In genomic region chr6:145545927-145546641, GRCm38 (mm10) we compare ENCODE assay signal across 11 mouse cellular contexts.
DNase-seq lines count a peak whose midpoint lies in the region; ATAC-seq and TF ChIP-seq lines count a peak whose summit lies in the region.
"Had no signal": no experiment of that assay in that cellular context is flagged by ENCODE, and none has a peak within 500 bp of the region (broad histone marks: within the 10 kb centered on the region; RNA-seq: fewer than 3 reads in every experiment).

No protein-coding gene starts in this region.

- DNase-seq in hindbrain, embryonic 11.5 days (ENCODE audit: low spot score), result peak; percentile 36
- no peak for DNase-seq in intestine, embryonic 14.5 days (ENCODE audit: low spot score)
- peak; percentile 47 for DNase-seq in liver, postnatal 0 days
- peak; percentile 16 for DNase-seq in retina, postnatal 1 day
- DNase-seq in urinary bladder, postnatal 10 days (ENCODE audit: low spot score), result no peak
- DNase-seq in spleen, adult 18-20 months, result no peak
- no peak for DNase-seq in urinary bladder, postnatal 4 days (ENCODE audit: low spot score in 2 of 2)

- H3K4me1 ChIP-seq in hindbrain, embryonic 11.5 days (replicated peaks; ENCODE audit: control insufficient read depth, insufficient read depth, low read length), result 0 out of 2 replicates have a peak, but pooled peaks cover 2% of the 10 kb centered on the region
- no peaks in the 10 kb centered on the region; the same call in 1 of the 2 replicates for H3K4me1 ChIP-seq in hindbrain, embryonic 16.5 days (ENCODE audit: control insufficient read depth, insufficient read depth, low read depth, low read length)
- 0 out of 2 replicates have a peak, but pooled peaks cover 2% of the 10 kb centered on the region for H3K4me1 ChIP-seq in intestine, embryonic 14.5 days (replicated peaks; ENCODE audit: control insufficient read depth, insufficient read depth, low read length)
- H3K4me1 ChIP-seq in liver, postnatal 0 days (ENCODE audit: insufficient read depth), result peaks cover 12% of the 10 kb centered on the region

- no peak overlapping the region for H3K27ac ChIP-seq in hindbrain, embryonic 11.5 days (ENCODE audit: low read depth, low read length)
- no peak overlapping the region for H3K27ac ChIP-seq in hindbrain, embryonic 16.5 days (ENCODE audit: low read depth, low read length)
- 0 out of 2 replicates have a peak overlapping the region, but pooled peaks have one; percentile 12 for H3K27ac ChIP-seq in intestine, embryonic 14.5 days (ENCODE audit: low read depth)
- H3K27ac ChIP-seq in liver, postnatal 0 days (ENCODE audit: low read depth), result no peak overlapping the region
- H3K27ac ChIP-seq: macrophage had no signal

- no peak overlapping the region for H3K9ac ChIP-seq in hindbrain, embryonic 11.5 days (ENCODE audit: low read depth, low read length)
- no peak overlapping the region for H3K9ac ChIP-seq in hindbrain, embryonic 16.5 days (ENCODE audit: low read depth, low read length)
- H3K9ac ChIP-seq in intestine, embryonic 14.5 days (ENCODE audit: low read length), result no peak overlapping the region
- no peak overlapping the region for H3K9ac ChIP-seq in liver, postnatal 0 days (replicated peaks)

- H3K4me3 ChIP-seq in hindbrain, embryonic 11.5 days (ENCODE audit: low read depth, low read length), result no peak overlapping the region
- no peak overlapping the region for H3K4me3 ChIP-seq in hindbrain, embryonic 16.5 days (ENCODE audit: low read length)
- H3K4me3 ChIP-seq in intestine, embryonic 14.5 days (ENCODE audit: low read depth, low read length), result no peak overlapping the region
- no peak overlapping the region for H3K4me3 ChIP-seq in liver, postnatal 0 days (ENCODE audit: low read depth, low read length)
- H3K4me3 ChIP-seq: erythroblast, embryonic 14.5 days had no signal

- WGBS in hindbrain, embryonic 11.5 days, result 27% methylated on average over 13 of the region's 13 CpGs
- 23% methylated on average over 13 of the region's 13 CpGs for WGBS in hindbrain, embryonic 16.5 days
- WGBS in intestine, embryonic 14.5 days, result 43% methylated on average over 13 of the region's 13 CpGs
- WGBS in liver, postnatal 0 days (ENCODE audit: insufficient replicate concordance), result 67% methylated on average over 13 of the region's 13 CpGs

- no peaks in the 10 kb centered on the region; the same call in 1 of the 2 replicates for H3K9me3 ChIP-seq in hindbrain, embryonic 11.5 days (ENCODE audit: control insufficient read depth, low read length)
- peaks cover 4% of the 10 kb centered on the region; the same call in 1 of the 2 replicates for H3K9me3 ChIP-seq in hindbrain, embryonic 16.5 days (ENCODE audit: control insufficient read depth, low read length)
- no peaks in the 10 kb centered on the region; the same call in 1 of the 2 replicates for H3K9me3 ChIP-seq in intestine, embryonic 14.5 days (ENCODE audit: control insufficient read depth, low read length)
- H3K9me3 ChIP-seq in liver, postnatal 0 days (ENCODE audit: low read length), result no peaks in the 10 kb centered on the region

- no peak for TF ChIP-seq CTCF in liver, postnatal 0 days (IDR thresholded peaks at IDR 0.05; ENCODE audit: low read depth)

- TF ChIP-seq EP300 in liver, postnatal 0 days (IDR thresholded peaks at IDR 0.05; ENCODE audit: low read depth), result no peak

- H3K4me2 ChIP-seq in hindbrain, embryonic 11.5 days (replicated peaks; ENCODE audit: low read depth, low read length), result no peak overlapping the region
- no peak overlapping the region for H3K4me2 ChIP-seq in hindbrain, embryonic 16.5 days (ENCODE audit: low read length)
- no peak overlapping the region for H3K4me2 ChIP-seq in intestine, embryonic 14.5 days (ENCODE audit: low read length)
- H3K4me2 ChIP-seq in liver, postnatal 0 days (ENCODE audit: low read depth, low read length), result no peak overlapping the region

- no peaks in the 10 kb centered on the region for H3K36me3 ChIP-seq in hindbrain, embryonic 11.5 days (ENCODE audit: control insufficient read depth, insufficient read depth, low read length)
- H3K36me3 ChIP-seq in hindbrain, embryonic 16.5 days (ENCODE audit: control insufficient read depth, insufficient read depth, low read length), result no peaks in the 10 kb centered on the region
- H3K36me3 ChIP-seq in intestine, embryonic 14.5 days (ENCODE audit: control insufficient read depth, insufficient read depth, low read length), result no peaks in the 10 kb centered on the region
- no peaks in the 10 kb centered on the region for H3K36me3 ChIP-seq in liver, postnatal 0 days (replicated peaks; ENCODE audit: insufficient read depth, low read length)

- no peaks in the 10 kb centered on the region for H3K27me3 ChIP-seq in hindbrain, embryonic 11.5 days (ENCODE audit: control insufficient read depth, insufficient read depth, low read length)
- H3K27me3 ChIP-seq in hindbrain, embryonic 16.5 days (replicated peaks; ENCODE audit: control insufficient read depth, insufficient read depth, low read length), result no peaks in the 10 kb centered on the region
- no peaks in the 10 kb centered on the region for H3K27me3 ChIP-seq in intestine, embryonic 14.5 days (replicated peaks; ENCODE audit: control insufficient read depth, insufficient read depth, low read length)
- no peaks in the 10 kb centered on the region for H3K27me3 ChIP-seq in liver, postnatal 0 days (ENCODE audit: insufficient read depth, low read length)
- H3K27me3 ChIP-seq: CH12.LX had no signal

- peak; percentile 57 for ATAC-seq in hindbrain, embryonic 11.5 days (ENCODE audit: low FRiP score)
- no peak for ATAC-seq in hindbrain, embryonic 16.5 days
- peak; percentile 80 for ATAC-seq in intestine, embryonic 14.5 days (replicated peaks; ENCODE audit: low FRiP score, low TSS enrichment, low read depth)
- ATAC-seq in liver, postnatal 0 days, result peak; percentile 76

Comparison
In these comparisons a context has a peak if more than half of its experiments do, and no peak if none do; other contexts are left out.
1. DNase-seq: peak in hindbrain, embryonic 11.5 days (single experiment), liver, postnatal 0 days (single experiment) and retina, postnatal 1 day (single experiment); none in intestine, embryonic 14.5 days (single experiment), urinary bladder, postnatal 10 days (single experiment), spleen, adult 18-20 months (0 of 2) and urinary bladder, postnatal 4 days (0 of 2).